Mouse (Mus musculus): ENCODE data around the gene Ntm.

DNA sequence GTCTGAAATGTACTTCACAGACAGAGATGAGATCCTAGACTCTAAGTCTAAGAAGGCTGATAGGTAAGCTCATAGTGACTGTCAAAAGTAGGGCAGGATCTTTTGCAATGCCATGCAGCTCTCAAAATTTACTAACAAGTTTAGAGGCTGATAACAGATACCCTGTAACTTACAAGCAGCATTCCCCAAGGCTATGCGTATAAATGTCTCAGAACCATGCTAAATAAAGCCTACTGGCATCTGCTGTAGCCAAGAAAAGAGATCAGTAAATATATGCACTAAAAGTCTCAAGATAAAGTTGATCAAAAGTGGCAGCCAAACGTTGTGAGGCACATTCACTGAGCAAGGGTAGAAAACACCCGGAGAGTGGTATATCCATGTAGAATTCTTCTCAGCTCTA is 666.2 kb downstream of the Ntm start:
- no peak for TF ChIP-seq CTCF (IDR thresholded peaks at IDR 0.05)
- TF ChIP-seq EP300 (IDR thresholded peaks at IDR 0.05) = no peak
